Mouse (Mus musculus) hindbrain, embryonic 11.5 days (tissue): Measurements from ENCODE around the gene Sgpl1. TPM values are rescaled to one million over a fixed set of nuclear protein-coding genes. Genes with fewer than 3 reads are reported as not detected.
A peak's percentile ranks its signal among the peaks of the same experiment; 100 is the strongest.

ENCODE experiments used
- ATAC-seq: fragments of 200-750 bp; cut with Nextera tagmentation; 2 replicates; pipeline ENCODE4 v1.8.0; 2017; ENCODE audit warnings: mild to moderate bottlenecking, moderate TSS enrichment, moderate library complexity; ENCODE audit not compliant: low FRiP score
- DNase-seq: peaks from one replicate; pipeline ENCODE4 v3.0.0-alpha.2; 2015; ENCODE audit warnings: low spot score
- H3K27ac ChIP-seq: fragments of 300-500 bp; sonication (generic); 2 replicates; pipeline ENCODE4 v1.5.1; 2014; ENCODE audit warnings: mild to moderate bottlenecking, low read depth, low read length
- H3K27me3 ChIP-seq: fragments of 300-500 bp; sonication (generic); 2 replicates; pipeline ENCODE4 v1.6.1; 2014; ENCODE audit warnings: mild to moderate bottlenecking, low read length, moderate library complexity, mixed read lengths; ENCODE audit not compliant: control insufficient read depth, insufficient read depth
- H3K36me3 ChIP-seq: fragments of 300-500 bp; sonication (generic); 2 replicates; pipeline ENCODE4 v1.6.1; 2014; ENCODE audit warnings: mild to moderate bottlenecking, low read length, moderate library complexity, mixed read lengths; ENCODE audit not compliant: control insufficient read depth, insufficient read depth
- H3K4me1 ChIP-seq: fragments of 300-500 bp; sonication (generic); replicated peaks from 2 replicates; pipeline ENCODE4 v1.6.1; 2014; ENCODE audit warnings: low read length, mixed read lengths; ENCODE audit not compliant: control insufficient read depth, insufficient read depth
- H3K4me2 ChIP-seq: fragments of 300-500 bp; sonication (generic); replicated peaks from 2 replicates; pipeline ENCODE4 v1.6.1; 2014; ENCODE audit warnings: mild to moderate bottlenecking, low read depth, low read length
- H3K4me3 ChIP-seq: fragments of 300-500 bp; sonication (generic); 2 replicates; pipeline ENCODE4 v1.5.1; 2014; ENCODE audit warnings: low read depth, low read length
- H3K9ac ChIP-seq: fragments of 300-500 bp; sonication (generic); 2 replicates; pipeline ENCODE4 v1.6.1; 2014; ENCODE audit warnings: low read depth, low read length
- H3K9me3 ChIP-seq: fragments of 300-500 bp; sonication (generic); 2 replicates; pipeline ENCODE4 v1.6.1; 2016; ENCODE audit warnings: low read length; ENCODE audit not compliant: control insufficient read depth
- WGBS: fragments of 180-500 bp; shearing (Covaris S2); extraction: QIAGEN DNeasy Blood & Tissue Kit; methylation state at CpG from one replicate; pipeline ENCODE4 v1.1.7; 2014; 5-methylcytosine and 5-hydroxymethylcytosine counted together
- polyA plus RNA-seq: library from polyadenylated mRNA; unstranded; fragments of >200 nt; fragmentation: Nextera tagmentation; extraction: Ambion mirVana; gene quantifications from 2 replicates; pipeline ENCODE4 v1.2.1, GENCODE M21; 2014

Gene Sgpl1
- polyA plus RNA-seq, 1 experiment from 2014 or later = 79.3 TPM

- Histone ChIP-seq H3K4me1 (no peaks in the 10 kb centered on the region), H3K4me3 (peak overlapping the region; percentile 86), H3K9me3 (no peaks in the 10 kb centered on the region), H3K9ac (peak overlapping the region; percentile 88), H3K36me3 (no peaks in the 10 kb centered on the region), H3K27me3 (no peaks in the 10 kb centered on the region), H3K27ac (peak overlapping the region; percentile 92), H3K4me2 (peak overlapping the region; percentile 87)
- ATAC-seq (peak; percentile 72), DNase-seq (peak; percentile 80)
- WGBS = 2% methylated on average over 42 of the region's 53 CpGs
These were observed 1.2 kb downstream of the Sgpl1 start for GRCm38 (mm10) chr10:61146119-61146806.

- no peaks in the 10 kb centered on the region for H3K4me1 ChIP-seq
- no peaks in the 10 kb centered on the region for H3K27me3 ChIP-seq
- peak overlapping the region; percentile 86 for H3K4me3 ChIP-seq
- no peaks in the 10 kb centered on the region for H3K9me3 ChIP-seq
- H3K4me2 ChIP-seq = peak overlapping the region; percentile 87
- H3K27ac ChIP-seq = peak overlapping the region; percentile 92
- ATAC-seq (no peak), DNase-seq (no peak)
- H3K9ac ChIP-seq = peak overlapping the region; percentile 88
- 0% methylated on average over 3 of the region's 3 CpGs for WGBS
- H3K36me3 ChIP-seq = no peaks in the 10 kb centered on the region
These were observed 1.8 kb downstream of the Sgpl1 start for GRCm38 (mm10) chr10:61145766-61146118.

DNA sequence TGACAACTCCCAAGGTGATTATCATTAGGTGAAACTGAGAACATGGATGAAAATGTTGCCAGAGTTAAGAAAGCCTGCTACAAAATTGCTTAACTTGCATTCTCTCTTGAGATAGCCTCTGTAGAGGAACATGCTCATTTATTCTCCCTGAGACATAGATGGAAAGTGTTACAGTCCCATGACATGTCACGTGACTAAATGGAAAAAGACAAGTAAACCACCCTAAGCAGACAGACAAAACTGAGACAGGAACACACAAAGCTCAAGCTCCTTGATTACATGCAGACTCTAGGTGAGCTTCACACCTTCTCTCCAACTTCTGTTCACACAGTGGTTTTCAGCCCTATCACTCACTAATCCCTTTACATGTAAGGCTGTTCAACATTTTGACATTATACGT is 4.2 kb downstream of the Sgpl1 start:
- Histone ChIP-seq H3K9ac (no peak overlapping the region), H3K4me2 (no peak overlapping the region), H3K27me3 (no peaks in the 10 kb centered on the region), H3K4me1 (no peaks in the 10 kb centered on the region), H3K36me3 (no peaks in the 10 kb centered on the region), H3K4me3 (no peak overlapping the region), H3K27ac (no peak overlapping the region), H3K9me3 (no peaks in the 10 kb centered on the region)
- no peak for ATAC-seq
- DNase-seq = no peak
- 95% methylated on average over 2 of the region's 2 CpGs for whole genome bisulfite sequencing

DNA sequence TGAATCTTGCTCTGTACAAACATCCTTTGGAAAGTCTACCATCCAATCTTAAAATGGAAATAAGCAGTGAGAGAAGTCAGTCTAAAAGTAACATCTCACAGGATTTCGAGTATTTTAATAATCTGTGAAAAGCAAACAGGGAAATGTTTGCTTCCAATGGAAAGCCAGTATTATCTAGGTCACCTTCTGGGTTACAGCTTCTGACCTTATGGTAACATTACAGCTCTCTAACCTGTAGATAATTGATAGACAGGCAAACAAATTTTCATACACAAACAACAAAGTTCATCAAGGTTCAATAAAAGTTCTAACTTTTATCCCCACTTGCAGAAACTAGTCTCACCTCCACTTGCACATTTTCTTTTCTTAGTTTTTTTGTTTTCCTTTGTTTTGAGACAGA is 9.9 kb downstream of the Sgpl1 start:
- Histone ChIP-seq H3K27me3 (no peaks in the 10 kb centered on the region), H3K4me2 (no peak overlapping the region), H3K4me1 (no peaks in the 10 kb centered on the region), H3K27ac (no peak overlapping the region), H3K9me3 (no peaks in the 10 kb centered on the region), H3K4me3 (no peak overlapping the region), H3K36me3 (no peaks in the 10 kb centered on the region), H3K9ac (no peak overlapping the region)
- no peak for DNase-seq
- no peak for ATAC-seq
- WGBS = 77% methylated on average over 1 of the region's 1 CpGs

DNA sequence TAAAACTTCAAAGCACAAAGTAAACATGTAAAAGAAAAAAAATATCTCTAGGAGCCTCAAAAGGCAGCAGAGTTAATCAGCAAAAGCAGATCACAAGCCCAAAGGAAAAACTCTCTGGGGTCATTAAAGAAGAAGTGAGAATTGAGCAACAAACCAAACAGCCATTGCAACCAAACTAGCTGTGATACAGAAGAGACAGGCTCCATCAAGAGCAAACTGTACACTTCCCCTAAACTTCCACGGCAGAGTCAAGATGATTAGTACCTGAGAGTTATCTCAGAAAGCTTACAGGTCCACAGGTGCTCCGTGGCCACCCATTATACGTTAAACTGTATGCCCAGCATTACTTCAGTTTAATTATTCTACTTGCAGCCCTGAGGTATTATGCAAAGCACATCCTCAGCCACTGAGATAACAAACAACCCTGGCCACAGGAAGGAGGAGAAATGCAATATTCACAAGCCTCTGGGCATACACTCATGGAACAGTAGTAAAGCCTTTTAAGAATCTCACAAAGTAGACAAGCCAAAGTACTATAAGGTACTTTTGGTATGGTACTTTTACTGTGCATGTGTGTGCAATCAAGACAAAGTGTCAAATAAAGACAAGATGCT is 12.2 kb downstream of the Sgpl1 start:
- no peaks in the 10 kb centered on the region for H3K4me1 ChIP-seq
- 66% methylated on average over 3 of the region's 3 CpGs for WGBS
- no peak overlapping the region for H3K27ac ChIP-seq
- H3K4me2 ChIP-seq = no peak overlapping the region
- no peak for DNase-seq
- no peaks in the 10 kb centered on the region for H3K9me3 ChIP-seq
- H3K9ac ChIP-seq = no peak overlapping the region
- no peaks in the 10 kb centered on the region for H3K27me3 ChIP-seq
- no peaks in the 10 kb centered on the region for H3K36me3 ChIP-seq
- no peak for ATAC-seq
- no peak overlapping the region for H3K4me3 ChIP-seq

DNA sequence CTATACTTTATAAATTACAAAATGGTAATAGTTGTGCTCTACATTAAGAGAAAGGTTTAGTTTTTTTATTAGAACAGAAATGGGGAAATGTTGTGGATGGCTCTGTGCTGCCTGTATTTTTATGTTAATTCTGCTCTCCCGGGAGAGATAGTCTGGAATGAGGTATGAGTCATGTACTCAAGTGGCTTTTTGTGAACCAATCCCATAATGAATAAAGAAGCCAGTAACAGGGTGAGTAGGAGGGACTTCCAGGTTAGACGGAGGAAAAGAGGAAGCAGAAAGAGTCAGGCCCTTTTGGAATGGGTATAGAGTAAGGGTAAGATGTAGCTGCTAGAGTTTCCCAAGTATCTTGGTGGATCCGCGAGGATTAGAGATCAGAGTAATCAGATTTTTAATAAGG is 13.5 kb downstream of the Sgpl1 start:
- no peak overlapping the region for H3K27ac ChIP-seq
- ATAC-seq = no peak
- no peaks in the 10 kb centered on the region for H3K27me3 ChIP-seq
- 84% methylated on average over 4 of the region's 4 CpGs for WGBS
- no peaks in the 10 kb centered on the region for H3K9me3 ChIP-seq
- no peak overlapping the region for H3K4me3 ChIP-seq
- H3K4me1 ChIP-seq = no peaks in the 10 kb centered on the region
- no peak overlapping the region for H3K4me2 ChIP-seq
- no peak for DNase-seq
- H3K9ac ChIP-seq = no peak overlapping the region
- H3K36me3 ChIP-seq = no peaks in the 10 kb centered on the region

DNA sequence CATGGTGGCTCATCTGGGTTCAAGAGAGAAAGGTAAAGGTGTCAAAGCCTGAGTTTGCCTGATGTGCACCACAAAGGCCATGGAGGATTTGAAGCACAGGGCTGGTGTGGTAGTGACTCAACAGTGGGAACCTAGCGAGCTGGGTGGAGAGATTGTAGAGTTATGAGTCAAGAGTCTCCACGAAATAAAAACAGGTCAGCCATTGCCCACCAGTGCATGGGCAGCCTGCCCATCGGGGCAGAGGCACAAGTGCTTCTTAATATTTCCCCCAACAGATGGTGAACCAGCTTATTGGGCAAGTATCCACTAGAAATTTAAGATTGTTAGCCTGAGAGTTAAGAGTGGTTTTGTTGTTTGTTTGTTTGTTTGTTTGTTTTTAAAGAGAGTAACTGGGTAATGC is 16.5 kb downstream of the Sgpl1 start:
- no peaks in the 10 kb centered on the region for H3K36me3 ChIP-seq
- no peak overlapping the region for H3K4me3 ChIP-seq
- ATAC-seq (no peak), DNase-seq (no peak)
- no peak overlapping the region for H3K27ac ChIP-seq
- H3K27me3 ChIP-seq = no peaks in the 10 kb centered on the region
- no peaks in the 10 kb centered on the region for H3K4me1 ChIP-seq
- H3K4me2 ChIP-seq = no peak overlapping the region
- 79% methylated on average over 3 of the region's 3 CpGs for WGBS
- H3K9me3 ChIP-seq = no peaks in the 10 kb centered on the region
- H3K9ac ChIP-seq = no peak overlapping the region

DNA sequence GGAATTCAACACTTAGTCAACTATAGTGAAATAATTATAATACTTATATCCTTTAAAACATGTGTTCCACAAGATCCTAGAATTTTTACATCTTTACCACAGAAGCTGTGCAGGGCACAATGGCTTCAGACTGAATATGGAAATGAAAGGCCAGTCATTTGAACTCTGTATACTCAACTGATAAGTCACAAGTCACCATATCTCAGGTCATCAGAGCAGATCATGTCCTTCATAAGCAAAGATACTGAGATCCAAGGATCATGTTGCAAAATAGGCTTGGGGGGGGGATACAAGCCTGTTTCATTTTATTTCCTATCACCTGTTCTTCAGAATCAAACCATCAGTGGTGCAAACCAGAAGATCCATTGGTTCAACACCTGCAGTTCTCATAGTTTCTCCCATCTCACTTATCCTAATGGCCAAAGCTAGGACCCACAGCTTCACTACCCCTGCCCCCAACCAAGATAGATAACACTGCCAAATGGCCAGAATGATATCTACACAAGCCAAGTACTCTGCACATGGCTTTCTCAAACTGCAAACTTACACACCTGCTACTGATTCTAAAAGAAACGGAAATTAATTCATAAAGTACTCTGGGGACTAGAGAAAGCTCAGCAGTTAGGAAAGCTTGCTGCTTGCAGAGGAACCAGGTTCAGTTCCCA is 18.7 kb downstream of the Sgpl1 start:
- Histone ChIP-seq H3K36me3 (no peaks in the 10 kb centered on the region), H3K4me3 (no peak overlapping the region), H3K27ac (no peak overlapping the region), H3K4me1 (no peaks in the 10 kb centered on the region), H3K9me3 (no peaks in the 10 kb centered on the region), H3K27me3 (no peaks in the 10 kb centered on the region), H3K4me2 (no peak overlapping the region), H3K9ac (no peak overlapping the region)
- no peak for ATAC-seq
- no peak for DNase-seq
- WGBS = 97% methylated on average over 1 of the region's 1 CpGs

- no peak for ATAC-seq
These were observed 23.0 kb downstream of the Sgpl1 start for GRCm38 (mm10) chr10:61124462-61124861.

More at GRCm38 (mm10) chr10:61124462-61124861, 23.0 kb downstream of the Sgpl1 start:
- Histone ChIP-seq H3K9ac (no peak overlapping the region), H3K27ac (no peak overlapping the region), H3K27me3 (no peaks in the 10 kb centered on the region), H3K4me2 (no peak overlapping the region), H3K36me3 (no peaks in the 10 kb centered on the region), H3K4me1 (no peaks in the 10 kb centered on the region), H3K4me3 (no peak overlapping the region), H3K9me3 (no peaks in the 10 kb centered on the region)
- 93% methylated on average over 2 of the region's 2 CpGs for WGBS
- DNase-seq = no peak
